Mouse (Mus musculus) megakaryocyte, embryonic 14.5 days (primary cell): ENCODE data around the gene Zfhx3.

Source experiments
- FLI1 ChIP-seq: IDR thresholded peaks from 2 replicates; pipeline ENCODE4 v1.6.1; 2012; ENCODE audit warnings: low read length, inconsistent platforms, mixed read lengths
- GATA1 ChIP-seq: IDR thresholded peaks from 3 replicates; pipeline ENCODE4 v1.6.1; 2012; ENCODE audit warnings: mixed read lengths, low read length, inconsistent platforms, borderline replicate concordance

- TF ChIP-seq GATA1 = no peak
- no peak for TF ChIP-seq FLI1
Observed at GRCm38 (mm10) chr8:108937904-108938455, 995.5 kb downstream of the Zfhx3 start.
